Mouse (Mus musculus) olfactory bulb, adult 2 months (tissue): ENCODE measurements around the gene Tollip.

Experiments
- CTCF ChIP-seq: fragments of 200-500 bp; IDR thresholded peaks from 2 replicates; pipeline ENCODE4 v1.5.1; 2012; ENCODE audit warnings: low read depth, mild to moderate bottlenecking, low read length, moderate library complexity; ENCODE audit not compliant: insufficient read depth
- POLR2A ChIP-seq: fragments of 200-500 bp; IDR thresholded peaks from 2 replicates; pipeline ENCODE4 v1.6.1; 2012; ENCODE audit warnings: mild to moderate bottlenecking, low read depth, low read length, moderate library complexity; ENCODE audit not compliant: insufficient read depth

- TF ChIP-seq POLR2A: no peak
- no peak for TF ChIP-seq CTCF
Observed at GRCm38 (mm10) chr7:141918407-141918806, at the start of gene Tollip.
